Mouse (Mus musculus) ES-E14 (cell line): ENCODE data around the gene Tbc1d7. TPM values are rescaled to one million over a fixed set of nuclear protein-coding genes. Genes with fewer than 3 reads are reported as not detected.

Experiments used
- DNase-seq: peaks from one replicate; pipeline ENCODE4 v3.0.0-alpha.2; 2013; ENCODE audit warnings: low read depth, low spot score
- H3K27ac ChIP-seq: 2 replicates; pipeline ENCODE4 v1.5.1; 2012; ENCODE audit warnings: low read depth, mild to moderate bottlenecking, low read length, moderate library complexity, mixed read lengths; ENCODE audit not compliant: poor library complexity, insufficient read depth, severe bottlenecking
- H3K36me3 ChIP-seq: 2 replicates; pipeline ENCODE4 v1.6.1; 2012; ENCODE audit warnings: mild to moderate bottlenecking, low read length, moderate library complexity, mixed read lengths; ENCODE audit not compliant: control insufficient read depth, poor library complexity, insufficient read depth, severe bottlenecking
- H3K4me1 ChIP-seq, 2 experiments: fragments of 150-350 bp in 1 of 2; sonication (generic) in 1 of 2; 2 replicates each; pipeline ENCODE4 v1.6.1; 2012; ENCODE audit warnings: low read length in 2 of 2, mild to moderate bottlenecking in 1 of 2, mixed read lengths in 1 of 2; ENCODE audit not compliant: control insufficient read depth in 2 of 2, insufficient read depth in 2 of 2, poor library complexity in 1 of 2
- H3K4me3 ChIP-seq, 2 experiments: fragments of 150-350 bp in 1 of 2; sonication (generic) in 1 of 2; 2 replicates each; pipeline ENCODE4 v1.5.1; 2012; ENCODE audit warnings: low read length in 2 of 2, low read depth in 1 of 2, mild to moderate bottlenecking in 1 of 2, mixed read lengths in 1 of 2; ENCODE audit not compliant: insufficient read depth in 1 of 2, poor library complexity in 1 of 2, severe bottlenecking in 1 of 2
- H3K9ac ChIP-seq: 2 replicates; pipeline ENCODE4 v1.6.1; 2012; ENCODE audit warnings: low read depth, mild to moderate bottlenecking, low read length, mixed read lengths; ENCODE audit not compliant: poor library complexity, insufficient read depth, severe bottlenecking
- H3K9me3 ChIP-seq: fragments of 150-350 bp; sonication (generic); 2 replicates; pipeline ENCODE4 v1.6.1; 2012; ENCODE audit warnings: low read depth, mild to moderate bottlenecking, low read length; ENCODE audit not compliant: control insufficient read depth, insufficient read depth
- CHD2 ChIP-seq: IDR thresholded peaks from 2 replicates; pipeline ENCODE4 v1.6.1; 2014; ENCODE audit warnings: mild to moderate bottlenecking, low read depth, low read length, inconsistent platforms
- HCFC1 ChIP-seq: IDR thresholded peaks from 2 replicates; pipeline ENCODE4 v1.6.1; 2012; ENCODE audit warnings: low read length, inconsistent platforms, borderline replicate concordance; ENCODE audit not compliant: insufficient read depth
- MAFK ChIP-seq: IDR thresholded peaks from 2 replicates; pipeline ENCODE4 v1.6.1; 2014; ENCODE audit warnings: mild to moderate bottlenecking, low read depth, low read length, inconsistent platforms; ENCODE audit not compliant: insufficient read depth
- ZC3H11A ChIP-seq: IDR thresholded peaks from 2 replicates; pipeline ENCODE4 v1.6.1; 2012; ENCODE audit warnings: low read depth, mild to moderate bottlenecking, inconsistent platforms, low read length, borderline replicate concordance
- ZNF384 ChIP-seq: IDR thresholded peaks from 2 replicates; pipeline ENCODE4 v1.6.1; 2012; ENCODE audit warnings: low read depth, low read length, inconsistent platforms
- in situ Hi-C, 2 experiments: fragments of 600-800 bp; cut with MboI; formaldehyde crosslinking; loops; one replicate each; pipeline ENCODE4 v1.15.1; 2025; ENCODE audit warnings: low sequenced_read_pairs in 2 of 2, inconsistent platforms in 1 of 2; ENCODE audit not compliant: unreplicated experiment in 2 of 2
- total RNA-seq: library from RNA; depleted of rRNA; stranded (reverse); fragments of 300-350 nt; gene quantifications from 2 replicates; pipeline ENCODE4 v1.2.3, GENCODE M21; 2012

Gene Tbc1d7
- total RNA-seq, 1 experiment = 11.3 TPM

DNA sequence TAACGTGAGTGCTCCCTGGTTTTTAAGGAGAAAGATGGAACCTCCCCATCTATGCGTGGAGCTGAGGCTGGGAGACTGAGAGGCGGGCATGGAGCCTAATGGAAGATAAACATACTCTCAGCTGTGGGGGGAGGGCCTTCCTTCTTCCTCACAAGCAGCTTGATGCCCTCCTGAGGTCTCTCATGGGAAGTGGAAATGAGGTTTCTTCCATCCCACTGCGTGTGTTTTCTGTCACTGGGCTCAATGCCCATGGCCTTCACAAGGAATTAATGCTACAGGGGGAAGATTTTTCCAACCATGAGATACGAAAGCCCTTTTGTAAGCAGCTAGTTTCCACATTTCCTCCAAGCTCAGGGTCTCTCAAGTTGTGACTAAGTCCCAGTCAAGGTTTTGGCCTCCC is 32.3 kb upstream of the Tbc1d7 start:
- TF ChIP-seq MAFK = no peak
- no peak for TF ChIP-seq HCFC1
- no peak for TF ChIP-seq ZC3H11A
- no peak for TF ChIP-seq ZNF384
- no peak for TF ChIP-seq CHD2

DNA sequence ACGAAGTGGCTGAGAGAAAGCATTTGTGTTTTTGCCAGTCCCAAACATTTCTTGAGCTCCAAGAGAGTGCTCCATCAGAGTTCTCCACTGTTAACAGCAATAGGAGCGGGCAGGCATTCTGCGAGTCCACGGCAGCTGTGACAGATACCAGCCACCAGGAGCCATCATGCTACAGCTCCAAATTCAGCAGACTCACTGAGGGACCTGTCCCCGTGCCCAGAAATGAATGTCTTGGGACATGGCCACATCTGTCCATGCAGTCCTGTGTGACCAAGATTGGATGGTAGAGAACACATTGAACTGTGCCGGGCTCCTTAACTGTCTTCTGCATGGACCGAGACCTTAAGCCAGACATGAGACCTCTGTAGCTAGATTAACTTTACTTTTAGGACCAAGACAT is 31.9 kb upstream of the Tbc1d7 start:
- TF ChIP-seq HCFC1 = no peak
- no peak overlapping the region for H3K27ac ChIP-seq
- peaks cover 5 to 27% of the 10 kb centered on the region in 2 experiments; a peak in 3 of 4 replicates for H3K4me1 ChIP-seq
- H3K4me3 ChIP-seq = no peak overlapping the region
- H3K9ac ChIP-seq = no peak overlapping the region
- no peak for DNase-seq
- H3K36me3 ChIP-seq = peaks cover 7% of the 10 kb centered on the region; the same call in 1 of the 2 replicates
- in situ Hi-C loops = loop anchor here in 1 of 2 experiments (10.0 kb wide), 1 partner anchor 122 kb away; no protein-coding TSS in a partner anchor
- H3K9me3 ChIP-seq = no peaks in the 10 kb centered on the region

More for the DNA sequence above, 32.3 kb upstream of the Tbc1d7 start:
- Histone ChIP-seq H3K9me3 (no peaks in the 10 kb centered on the region), H3K27ac (no peak overlapping the region), H3K4me1 (peaks cover 5 to 29% of the 10 kb centered on the region in 2 experiments; a peak in 3 of 4 replicates), H3K4me3 (no peak overlapping the region), H3K9ac (no peak overlapping the region), H3K36me3 (peaks cover 7% of the 10 kb centered on the region; the same call in 1 of the 2 replicates)
- DNase-seq = no peak
- in situ Hi-C loops = loop anchor here in 1 of 2 experiments (10.0 kb wide), 1 partner anchor 121 kb away; no protein-coding TSS in a partner anchor

DNA sequence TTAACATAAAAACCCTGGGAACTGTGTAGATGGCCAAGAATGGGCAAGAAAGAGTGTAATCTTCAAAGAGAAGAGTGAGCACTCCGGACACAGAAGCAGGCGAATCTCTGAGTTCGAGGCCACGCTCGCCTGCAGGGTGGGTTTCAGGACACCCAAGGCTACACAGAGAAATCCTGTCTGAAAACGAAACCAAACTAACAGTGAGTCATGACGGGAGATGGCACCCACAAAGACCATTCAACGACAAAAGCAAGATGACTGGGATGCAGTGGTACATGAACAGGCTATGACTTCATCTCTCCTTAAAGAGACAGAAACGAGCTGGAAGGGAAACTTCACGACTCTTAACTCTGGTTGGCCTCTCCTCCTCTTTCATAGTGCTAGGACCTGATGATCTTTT is 31.1 kb upstream of the Tbc1d7 start:
- Histone ChIP-seq H3K4me3 (no peak overlapping the region), H3K4me1 (peaks cover 5 to 24% of the 10 kb centered on the region in 2 experiments; a peak in 3 of 4 replicates), H3K36me3 (peaks cover 7% of the 10 kb centered on the region; the same call in 1 of the 2 replicates), H3K9ac (no peak overlapping the region), H3K9me3 (no peaks in the 10 kb centered on the region), H3K27ac (no peak overlapping the region)
- no peak for TF ChIP-seq CHD2
- in situ Hi-C loops = loop anchor here in 1 of 2 experiments (10.0 kb wide), 1 partner anchor 122 kb away; no protein-coding TSS in a partner anchor
- DNase-seq = no peak

GRCm38 (mm10) chr13:43201033-43201432 is 29.7 kb upstream of the Tbc1d7 start:
- in situ Hi-C loops = loop anchor here in 1 of 2 experiments (10.0 kb wide), 1 partner anchor 124 kb away; no protein-coding TSS in a partner anchor
- H3K4me3 ChIP-seq = peak overlapping the region; percentile 30 to 58; a peak in 3 of 4 replicates
- H3K4me1 ChIP-seq = peaks cover 5 to 24% of the 10 kb centered on the region in 2 experiments; a peak in 3 of 4 replicates
- no peaks in the 10 kb centered on the region for H3K9me3 ChIP-seq
- no peak for DNase-seq
- H3K27ac ChIP-seq = no peak overlapping the region
- H3K9ac ChIP-seq = peak overlapping the region; percentile 27; the same call in 1 of the 2 replicates
- TF ChIP-seq MAFK (no peak), HCFC1 (no peak), CHD2 (no peak), ZNF384 (no peak), ZC3H11A (no peak)
- H3K36me3 ChIP-seq = peaks cover 7% of the 10 kb centered on the region; the same call in 1 of the 2 replicates

DNA sequence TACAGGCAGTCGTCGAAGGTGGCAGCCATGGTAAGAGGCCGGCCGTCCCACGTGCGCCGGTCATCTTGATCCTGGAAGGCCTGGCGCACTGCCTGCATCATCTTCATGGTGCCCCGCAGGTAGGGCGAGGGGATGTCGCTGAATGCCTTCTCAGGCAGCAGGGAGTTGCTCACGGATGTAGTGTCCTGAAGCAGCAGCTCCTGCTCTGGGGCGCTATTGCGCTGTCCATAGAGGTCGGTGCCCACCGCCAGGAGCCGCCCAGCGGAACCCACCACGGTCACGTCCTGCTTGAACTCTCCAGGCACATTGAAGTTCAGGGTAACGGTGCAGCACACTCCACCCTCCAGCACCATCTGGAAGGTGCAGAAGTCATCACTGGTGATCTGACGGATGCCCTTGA is 29.2 kb upstream of the Tbc1d7 start:
- peak overlapping the region in 1 of 2 experiments; percentile 30; a peak in 1 of 4 replicates for H3K4me3 ChIP-seq
- in situ Hi-C loops = loop anchor here in 1 of 2 experiments (10.0 kb wide), 1 partner anchor 124 kb away; no protein-coding TSS in a partner anchor
- DNase-seq = no peak
- H3K27ac ChIP-seq = no peak overlapping the region
- peaks cover 5 to 21% of the 10 kb centered on the region in 2 experiments; a peak in 3 of 4 replicates for H3K4me1 ChIP-seq
- peaks cover 7% of the 10 kb centered on the region; the same call in 1 of the 2 replicates for H3K36me3 ChIP-seq
- H3K9me3 ChIP-seq = no peaks in the 10 kb centered on the region
- H3K9ac ChIP-seq = peak overlapping the region; percentile 27; the same call in 1 of the 2 replicates
- TF ChIP-seq HCFC1 (no peak), ZNF384 (no peak), ZC3H11A (no peak), CHD2 (no peak), MAFK (no peak)
